Mouse (Mus musculus) limb, embryonic 15.5 days (tissue): ENCODE results near the gene Dpy19l1. TPM values are rescaled to one million over a fixed set of nuclear protein-coding genes. Genes with fewer than 3 reads are reported as not detected.

Source experiments
- ATAC-seq: fragments of 200-750 bp; cut with Nextera tagmentation; 2 replicates; pipeline ENCODE4 v1.8.0; 2017; ENCODE audit warnings: low read depth, moderate TSS enrichment; ENCODE audit not compliant: insufficient number of reproducible peaks, low FRiP score, low TSS enrichment
- H3K27ac ChIP-seq: fragments of 300-500 bp; sonication (generic); 2 replicates; pipeline ENCODE4 v1.5.1; 2015; ENCODE audit warnings: moderate library complexity, mild to moderate bottlenecking, inconsistent platforms
- H3K27me3 ChIP-seq: fragments of 300-500 bp; sonication (generic); 2 replicates; pipeline ENCODE4 v1.6.1; 2015; ENCODE audit warnings: inconsistent platforms
- H3K36me3 ChIP-seq: fragments of 300-500 bp; sonication (generic); 2 replicates; pipeline ENCODE4 v1.6.1; 2015; ENCODE audit warnings: inconsistent platforms
- H3K4me1 ChIP-seq: fragments of 300-500 bp; sonication (generic); 2 replicates; pipeline ENCODE4 v1.6.1; 2015; ENCODE audit warnings: inconsistent platforms
- H3K4me2 ChIP-seq: fragments of 300-500 bp; sonication (generic); 2 replicates; pipeline ENCODE4 v1.6.1; 2015; ENCODE audit warnings: mild to moderate bottlenecking, inconsistent platforms
- H3K4me3 ChIP-seq: fragments of 300-500 bp; sonication (generic); 2 replicates; pipeline ENCODE4 v1.5.1; 2015; ENCODE audit warnings: mild to moderate bottlenecking, inconsistent platforms
- H3K9ac ChIP-seq: fragments of 300-500 bp; sonication (generic); 2 replicates; pipeline ENCODE4 v1.6.1; 2015; ENCODE audit warnings: inconsistent platforms
- H3K9me3 ChIP-seq: fragments of 300-500 bp; sonication (generic); 2 replicates; pipeline ENCODE4 v1.6.1; 2016; ENCODE audit warnings: inconsistent platforms
- WGBS: fragments of 180-500 bp; shearing (Covaris S2); methylation state at CpG from one replicate; pipeline ENCODE4 v1.1.7; 2015; 5-methylcytosine and 5-hydroxymethylcytosine counted together
- polyA plus RNA-seq: library from polyadenylated mRNA; unstranded; fragments of >200 nt; fragmentation: Nextera tagmentation; extraction: Ambion mirVana; gene quantifications from 2 replicates; pipeline ENCODE4 v1.2.1, GENCODE M21; 2015

The Dpy19l1 gene
- polyA plus RNA-seq, 1 experiment from 2014 or later = 12.0 TPM

DNA sequence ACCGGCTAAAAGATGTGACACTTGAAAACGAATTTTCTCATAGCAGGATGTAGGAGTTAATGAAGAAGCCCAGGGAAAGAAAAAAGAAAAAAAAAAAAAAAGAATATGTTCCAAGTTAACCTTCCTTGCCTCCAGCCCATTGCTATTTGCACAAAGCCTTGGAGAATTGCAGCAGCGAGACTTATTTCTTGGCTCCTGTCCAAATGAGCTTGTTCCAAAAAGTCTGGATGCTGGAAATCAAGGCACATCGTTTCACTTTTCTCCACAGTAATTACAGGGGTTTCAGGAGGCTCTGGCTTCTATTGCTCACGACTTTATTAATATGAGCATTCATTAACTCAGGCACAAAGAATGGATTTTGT lies 899 bp upstream of the Dpy19l1 start:
- no peak for ATAC-seq
- Histone ChIP-seq H3K4me2 (peak overlapping the region; percentile 66), H3K9ac (no peak overlapping the region), H3K4me1 (peaks cover 13% of the 10 kb centered on the region), H3K27ac (peak overlapping the region; percentile 93; the same call in 1 of the 2 replicates), H3K4me3 (peak overlapping the region; percentile 82), H3K9me3 (no peaks in the 10 kb centered on the region), H3K27me3 (no peaks in the 10 kb centered on the region), H3K36me3 (no peaks in the 10 kb centered on the region)
- WGBS = 1% methylated on average over 5 of the region's 5 CpGs

DNA sequence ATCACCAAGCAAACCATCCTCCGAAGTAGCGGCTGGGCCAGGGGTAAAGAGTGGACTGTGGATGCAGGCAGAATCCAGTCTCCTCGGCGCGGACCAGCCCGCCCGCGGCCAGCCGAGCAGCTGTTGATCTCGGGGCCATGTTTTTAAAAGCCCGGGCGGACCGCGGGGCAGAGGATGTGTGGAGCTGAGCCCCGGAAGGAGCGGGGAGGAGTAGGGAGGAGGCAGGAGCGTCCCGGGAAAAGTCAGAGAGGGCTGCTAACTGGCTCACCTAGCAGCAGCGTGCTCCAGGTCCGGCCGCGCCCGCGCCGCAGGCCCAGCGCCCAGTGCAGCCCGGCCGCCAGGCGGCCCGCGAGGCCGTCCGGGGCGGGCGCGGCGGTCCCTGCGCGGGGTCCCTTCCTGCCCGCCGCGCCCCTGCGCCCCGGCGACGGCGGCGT lies 352 bp downstream of the Dpy19l1 start:
- H3K27me3 ChIP-seq = no peaks in the 10 kb centered on the region
- peak overlapping the region; percentile 93 for H3K27ac ChIP-seq
- peak overlapping the region; percentile 80 for H3K9ac ChIP-seq
- H3K4me1 ChIP-seq = peaks cover 13% of the 10 kb centered on the region
- WGBS = under 1% methylated on average over 48 of the region's 48 CpGs
- no peaks in the 10 kb centered on the region for H3K9me3 ChIP-seq
- peak; percentile 74 for ATAC-seq
- peak overlapping the region; percentile 82 for H3K4me3 ChIP-seq
- no peaks in the 10 kb centered on the region for H3K36me3 ChIP-seq
- H3K4me2 ChIP-seq = peak overlapping the region; percentile 66

DNA sequence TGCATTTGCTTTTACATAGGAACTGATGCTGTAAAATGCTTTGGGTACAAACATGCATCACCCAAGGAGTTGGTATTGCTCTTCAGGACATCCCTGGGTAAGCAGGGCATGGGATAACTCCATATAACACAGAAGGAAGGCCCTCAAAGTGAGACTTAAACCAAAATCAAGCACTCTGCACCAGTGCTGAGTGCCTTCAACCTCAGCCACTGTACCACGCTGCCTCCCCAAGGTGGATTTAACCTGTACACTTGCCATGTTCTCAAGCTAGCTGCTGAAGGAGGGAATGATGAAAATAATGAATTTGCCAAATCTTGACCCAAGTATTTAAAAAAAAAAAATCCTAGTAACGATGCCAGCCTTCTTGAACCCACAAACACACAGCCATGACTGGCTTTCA lies 1.3 kb downstream of the Dpy19l1 start:
- no peak overlapping the region for H3K9ac ChIP-seq
- peak overlapping the region; percentile 66 for H3K4me2 ChIP-seq
- peak overlapping the region; percentile 82 for H3K4me3 ChIP-seq
- 41% methylated on average over 2 of the region's 2 CpGs for WGBS
- H3K27ac ChIP-seq = no peak overlapping the region
- H3K4me1 ChIP-seq = peaks cover 13% of the 10 kb centered on the region
- no peaks in the 10 kb centered on the region for H3K36me3 ChIP-seq
- no peaks in the 10 kb centered on the region for H3K27me3 ChIP-seq
- no peak for ATAC-seq
- H3K9me3 ChIP-seq = no peaks in the 10 kb centered on the region

DNA sequence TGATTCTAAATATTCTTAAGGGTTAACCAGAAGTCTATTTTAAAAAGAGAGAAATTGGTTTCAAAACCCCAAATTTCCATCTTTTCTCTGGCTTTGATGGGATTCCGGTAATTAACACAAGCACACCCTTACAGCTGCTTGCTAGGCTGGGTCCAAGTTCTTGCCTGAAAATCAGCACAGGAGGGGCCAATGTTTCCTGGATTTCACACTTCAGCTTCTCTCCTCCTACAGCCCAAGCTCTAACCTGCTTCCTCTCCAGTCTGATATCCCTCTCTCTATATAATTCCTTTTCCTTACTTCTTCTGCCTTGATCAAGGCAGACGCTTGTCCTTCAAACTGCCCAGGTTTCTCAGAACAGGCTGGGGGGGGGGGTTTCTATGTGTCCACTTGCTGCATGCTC lies 6.7 kb downstream of the Dpy19l1 start:
- ATAC-seq = no peak

DNA sequence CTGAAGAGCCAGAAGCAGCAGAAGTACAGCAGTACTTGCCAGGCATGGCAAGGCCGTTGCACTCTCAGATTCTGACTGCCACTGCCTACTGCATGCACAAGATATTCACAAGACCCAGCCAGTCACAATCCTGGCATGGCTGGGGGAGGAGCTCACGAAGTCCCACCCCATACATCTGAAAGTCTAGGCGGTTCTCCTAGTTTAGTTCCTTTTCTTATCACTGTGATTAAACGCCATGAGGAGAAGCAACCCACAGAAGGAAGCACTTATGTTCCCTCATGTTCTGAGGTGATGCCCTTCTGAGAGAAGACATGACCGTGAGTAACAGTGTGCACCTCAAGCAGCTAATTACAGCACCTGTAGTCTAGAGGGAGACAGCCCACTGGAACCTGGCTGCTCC lies 12.4 kb downstream of the Dpy19l1 start:
- WGBS = 76% methylated on average over 5 of the region's 5 CpGs
- no peak for ATAC-seq
- H3K9me3 ChIP-seq = no peaks in the 10 kb centered on the region
- H3K27me3 ChIP-seq = no peaks in the 10 kb centered on the region
- no peaks in the 10 kb centered on the region for H3K4me1 ChIP-seq
- no peak overlapping the region for H3K9ac ChIP-seq
- no peaks in the 10 kb centered on the region for H3K36me3 ChIP-seq
- no peak overlapping the region for H3K4me2 ChIP-seq
- no peak overlapping the region for H3K27ac ChIP-seq
- H3K4me3 ChIP-seq = no peak overlapping the region

More for the DNA sequence above, 6.7 kb downstream of the Dpy19l1 start:
- WGBS = 89% methylated on average over 2 of the region's 2 CpGs
- Histone ChIP-seq H3K4me2 (no peak overlapping the region), H3K27me3 (no peaks in the 10 kb centered on the region), H3K4me3 (no peak overlapping the region), H3K36me3 (no peaks in the 10 kb centered on the region), H3K9me3 (no peaks in the 10 kb centered on the region), H3K4me1 (peaks cover 3% of the 10 kb centered on the region; the same call in 1 of the 2 replicates), H3K9ac (no peak overlapping the region), H3K27ac (no peak overlapping the region)

DNA sequence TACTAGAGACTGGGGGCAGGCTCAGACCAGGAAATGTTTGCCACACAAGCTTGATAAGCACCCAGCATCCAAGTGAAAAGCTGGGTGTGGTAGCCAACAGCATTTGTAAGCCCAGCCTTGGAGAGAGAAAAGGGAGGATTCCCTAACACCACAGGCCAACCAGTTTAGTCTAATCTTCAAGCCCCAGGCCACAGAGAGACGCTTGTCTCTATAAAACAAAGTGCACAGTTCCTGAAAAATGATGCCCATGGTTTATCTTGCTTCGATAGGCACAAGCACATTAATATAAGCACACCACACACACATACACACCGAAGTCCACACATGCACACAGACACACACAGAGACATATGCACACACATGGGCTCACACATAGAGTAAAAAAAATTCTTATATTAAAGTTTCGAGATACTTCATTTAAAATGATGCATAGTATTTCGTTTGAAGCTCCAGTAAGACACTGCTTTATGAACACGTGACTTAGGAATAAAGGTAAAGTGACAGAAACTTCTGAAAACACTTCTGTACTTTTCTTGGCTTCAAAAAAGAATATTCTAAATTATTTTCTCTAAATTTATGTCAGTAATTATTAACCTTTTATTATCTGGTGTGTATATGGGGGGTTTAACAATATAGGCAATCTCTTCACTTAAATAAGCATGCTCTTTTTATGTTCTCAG lies 14.4 kb downstream of the Dpy19l1 start:
- 86% methylated on average over 6 of the region's 6 CpGs for WGBS
- Histone ChIP-seq H3K4me1 (no peaks in the 10 kb centered on the region), H3K9ac (no peak overlapping the region), H3K4me2 (no peak overlapping the region), H3K4me3 (no peak overlapping the region), H3K27ac (no peak overlapping the region), H3K27me3 (no peaks in the 10 kb centered on the region), H3K36me3 (no peaks in the 10 kb centered on the region), H3K9me3 (no peaks in the 10 kb centered on the region)
- no peak for ATAC-seq

DNA sequence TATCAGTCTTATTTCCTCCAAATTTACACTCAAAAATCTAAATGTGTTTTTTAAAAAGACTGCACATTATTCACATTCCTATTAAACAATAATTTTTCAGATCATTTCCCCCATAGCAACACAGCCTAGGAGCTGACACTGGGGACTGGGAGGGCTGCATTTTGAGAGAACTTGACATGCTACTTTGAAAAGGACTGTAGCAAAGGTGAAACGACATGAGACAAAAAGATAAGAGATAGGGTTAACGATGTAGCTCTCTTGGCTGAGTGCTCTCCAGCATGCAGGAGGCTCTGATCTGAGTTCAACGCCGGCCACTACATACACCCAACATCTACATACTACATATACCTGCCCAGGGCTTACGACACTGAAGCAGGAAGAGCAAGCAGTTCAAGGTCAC lies 20.6 kb downstream of the Dpy19l1 start:
- no peak for ATAC-seq
- H3K36me3 ChIP-seq = 0 out of 2 replicates have a peak, but pooled peaks cover 4% of the 10 kb centered on the region
- H3K9ac ChIP-seq = no peak overlapping the region
- no peaks in the 10 kb centered on the region for H3K9me3 ChIP-seq
- WGBS = 86% methylated on average over 5 of the region's 5 CpGs
- H3K4me3 ChIP-seq = no peak overlapping the region
- H3K27ac ChIP-seq = no peak overlapping the region
- H3K27me3 ChIP-seq = no peaks in the 10 kb centered on the region
- no peaks in the 10 kb centered on the region for H3K4me1 ChIP-seq
- H3K4me2 ChIP-seq = no peak overlapping the region

DNA sequence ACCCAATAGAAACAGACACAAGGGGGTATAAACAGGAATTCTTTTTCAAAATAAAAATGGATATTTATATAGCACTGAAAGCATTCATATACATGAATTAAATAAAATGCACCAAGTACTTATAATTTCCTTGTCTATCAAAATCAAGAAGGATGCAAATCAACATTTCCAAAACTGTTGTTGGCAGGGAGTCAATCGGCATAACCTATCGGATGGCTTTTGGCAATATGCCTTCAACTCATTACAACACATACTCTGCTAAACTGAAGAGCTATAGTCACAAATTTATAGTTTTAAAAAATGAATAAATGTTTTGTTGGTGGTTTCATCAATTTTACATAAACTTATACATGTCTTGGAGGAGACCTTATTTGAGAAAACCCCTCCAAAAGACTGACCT lies 25.7 kb downstream of the Dpy19l1 start:
- Histone ChIP-seq H3K4me1 (no peaks in the 10 kb centered on the region), H3K9ac (no peak overlapping the region), H3K9me3 (no peaks in the 10 kb centered on the region), H3K27ac (no peak overlapping the region), H3K4me3 (no peak overlapping the region), H3K36me3 (0 out of 2 replicates have a peak, but pooled peaks cover 4% of the 10 kb centered on the region), H3K27me3 (no peaks in the 10 kb centered on the region), H3K4me2 (no peak overlapping the region)
- WGBS = 82% methylated on average over 2 of the region's 2 CpGs
- no peak for ATAC-seq

DNA sequence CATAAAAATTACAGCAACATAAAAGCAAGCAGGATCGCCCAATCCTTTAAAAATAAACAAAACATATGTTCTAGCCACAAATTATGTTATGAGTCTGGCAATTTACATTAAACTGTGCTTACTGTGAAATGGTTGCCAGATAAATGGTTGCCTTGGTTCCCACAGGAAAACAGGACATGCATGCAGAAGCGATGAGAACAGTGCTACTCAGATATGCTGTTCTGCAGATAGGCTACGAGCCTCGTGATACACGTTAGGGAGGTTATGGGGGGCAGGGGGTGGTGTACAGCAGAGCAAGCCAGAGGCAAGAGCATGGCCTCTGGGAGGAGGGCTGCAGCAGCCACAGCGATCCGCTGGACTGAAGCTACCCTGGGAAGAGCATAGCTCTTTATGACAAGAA lies 29.1 kb downstream of the Dpy19l1 start:
- no peak for ATAC-seq
- Histone ChIP-seq H3K27ac (no peak overlapping the region), H3K9me3 (no peaks in the 10 kb centered on the region), H3K4me2 (no peak overlapping the region), H3K36me3 (no peaks in the 10 kb centered on the region), H3K9ac (no peak overlapping the region), H3K27me3 (no peaks in the 10 kb centered on the region), H3K4me3 (no peak overlapping the region), H3K4me1 (no peaks in the 10 kb centered on the region)
- WGBS = 85% methylated on average over 7 of the region's 7 CpGs

DNA sequence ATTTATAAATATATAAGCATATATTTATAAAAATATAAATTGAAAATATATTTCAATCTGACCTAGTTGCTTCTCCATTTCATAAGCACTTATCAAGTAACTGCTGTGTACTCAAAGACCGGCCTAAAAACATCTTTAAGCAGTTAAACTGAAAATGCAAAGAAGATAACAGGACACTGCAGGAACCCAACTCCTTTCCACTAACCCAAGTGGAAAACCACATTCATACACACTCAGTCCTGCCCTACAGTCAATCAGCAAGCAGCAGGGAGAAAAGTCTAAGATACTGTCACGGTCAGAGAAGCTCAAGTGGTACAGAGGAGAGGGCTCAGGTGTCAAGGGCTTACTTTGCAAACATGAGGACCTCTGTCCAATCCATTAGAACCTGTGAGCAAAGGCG lies 30.4 kb downstream of the Dpy19l1 start:
- H3K4me1 ChIP-seq = no peaks in the 10 kb centered on the region
- H3K27ac ChIP-seq = no peak overlapping the region
- 83% methylated on average over 3 of the region's 3 CpGs for WGBS
- no peak overlapping the region for H3K9ac ChIP-seq
- no peaks in the 10 kb centered on the region for H3K9me3 ChIP-seq
- ATAC-seq = no peak
- H3K27me3 ChIP-seq = no peaks in the 10 kb centered on the region
- no peak overlapping the region for H3K4me2 ChIP-seq
- no peaks in the 10 kb centered on the region for H3K36me3 ChIP-seq
- H3K4me3 ChIP-seq = no peak overlapping the region

DNA sequence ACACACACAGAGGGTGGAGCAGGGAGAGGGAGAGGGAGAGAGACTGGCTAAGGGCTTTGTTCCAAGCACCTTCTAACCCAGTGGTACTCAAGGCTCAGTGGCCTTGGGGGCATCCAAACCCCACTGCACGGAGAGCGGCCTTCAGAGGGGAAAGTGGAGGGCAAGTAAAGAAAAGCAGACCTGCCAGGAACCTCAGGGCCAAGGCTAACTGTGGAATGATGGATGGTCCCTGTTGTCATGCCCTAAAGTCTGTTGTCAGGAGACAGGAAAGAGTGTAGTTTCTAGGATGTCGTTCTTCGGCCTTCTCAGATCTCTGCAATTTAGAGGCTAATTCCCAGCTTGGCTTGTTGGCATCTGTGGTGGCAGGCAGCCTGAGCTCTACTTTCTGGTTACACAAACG lies 32.8 kb downstream of the Dpy19l1 start:
- no peak for ATAC-seq
- Histone ChIP-seq H3K4me2 (no peak overlapping the region), H3K9ac (no peak overlapping the region), H3K4me3 (no peak overlapping the region), H3K4me1 (no peaks in the 10 kb centered on the region), H3K27me3 (no peaks in the 10 kb centered on the region), H3K9me3 (no peaks in the 10 kb centered on the region), H3K27ac (no peak overlapping the region), H3K36me3 (no peaks in the 10 kb centered on the region)
- 77% methylated on average over 5 of the region's 5 CpGs for WGBS

DNA sequence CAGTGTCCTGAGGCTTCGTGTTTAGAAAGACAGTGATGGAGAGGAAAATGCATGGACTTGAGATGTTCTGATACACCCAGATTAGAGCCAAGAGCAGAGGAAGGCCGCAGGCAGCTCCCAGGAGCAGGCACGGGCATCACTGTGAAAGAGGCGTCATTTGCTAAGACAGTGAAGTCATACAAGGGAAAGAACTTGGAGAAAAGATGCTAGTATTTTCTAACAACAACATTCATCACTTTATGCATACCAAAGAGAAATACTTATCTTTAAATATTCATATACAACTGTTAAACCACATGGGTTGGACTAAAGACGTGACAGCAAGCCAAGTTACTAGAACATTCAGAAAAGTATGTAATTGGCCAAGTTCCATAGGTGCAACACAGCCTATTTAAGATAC lies 35.8 kb downstream of the Dpy19l1 start:
- Histone ChIP-seq H3K4me2 (no peak overlapping the region), H3K9me3 (no peaks in the 10 kb centered on the region), H3K4me3 (no peak overlapping the region), H3K27me3 (no peaks in the 10 kb centered on the region), H3K27ac (no peak overlapping the region), H3K36me3 (no peaks in the 10 kb centered on the region), H3K4me1 (no peaks in the 10 kb centered on the region), H3K9ac (no peak overlapping the region)
- no peak for ATAC-seq
- WGBS = 83% methylated on average over 5 of the region's 5 CpGs

DNA sequence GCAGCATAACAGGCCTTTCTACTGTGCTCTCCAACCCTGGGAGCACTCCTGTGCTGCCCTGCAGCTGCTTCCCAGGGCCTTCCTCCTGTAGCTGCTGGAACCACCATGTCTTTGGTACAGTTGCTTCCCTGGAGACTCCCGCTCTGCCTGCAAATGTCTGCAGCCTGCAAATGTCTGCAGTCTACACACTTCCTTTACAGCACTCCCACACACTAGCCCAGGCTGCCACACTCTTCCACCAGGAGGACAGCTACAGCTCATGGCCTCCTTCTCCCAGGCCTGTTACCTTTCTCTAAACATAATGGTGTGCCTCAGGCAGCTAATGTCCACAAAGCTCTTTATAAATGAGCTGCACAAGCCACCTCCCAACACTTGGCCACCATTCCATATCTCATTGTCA lies 36.3 kb downstream of the Dpy19l1 start:
- no peak overlapping the region for H3K4me3 ChIP-seq
- no peak overlapping the region for H3K27ac ChIP-seq
- ATAC-seq = no peak
- H3K27me3 ChIP-seq = no peaks in the 10 kb centered on the region
- no peaks in the 10 kb centered on the region for H3K9me3 ChIP-seq
- H3K36me3 ChIP-seq = 0 out of 2 replicates have a peak, but pooled peaks cover 3% of the 10 kb centered on the region
- no peak overlapping the region for H3K4me2 ChIP-seq
- whole genome bisulfite sequencing = 95% methylated on average over 1 of the region's 1 CpGs
- H3K9ac ChIP-seq = no peak overlapping the region
- H3K4me1 ChIP-seq = no peaks in the 10 kb centered on the region
